Mouse (Mus musculus): ENCODE data around the gene Hist1h2ap.
"Not testable (repeated sequence)": the region's sequence is repeated elsewhere in the genome, so short reads cannot be mapped to it uniquely, and the experiment has no call there.

Gene Hist1h2ap

GRCm38 (mm10) chr13:21833461-21833860, at the start of gene Hist1h2ap, which contains the start of gene Hist1h2br:
Gene Hist1h2ap, minus strand, starts transcription at chr13:21833507.
Gene Hist1h2br, plus strand, starts transcription at chr13:21833743.
- DNase-seq (ENCODE audit: low spot score), result not testable (repeated sequence)

DNA sequence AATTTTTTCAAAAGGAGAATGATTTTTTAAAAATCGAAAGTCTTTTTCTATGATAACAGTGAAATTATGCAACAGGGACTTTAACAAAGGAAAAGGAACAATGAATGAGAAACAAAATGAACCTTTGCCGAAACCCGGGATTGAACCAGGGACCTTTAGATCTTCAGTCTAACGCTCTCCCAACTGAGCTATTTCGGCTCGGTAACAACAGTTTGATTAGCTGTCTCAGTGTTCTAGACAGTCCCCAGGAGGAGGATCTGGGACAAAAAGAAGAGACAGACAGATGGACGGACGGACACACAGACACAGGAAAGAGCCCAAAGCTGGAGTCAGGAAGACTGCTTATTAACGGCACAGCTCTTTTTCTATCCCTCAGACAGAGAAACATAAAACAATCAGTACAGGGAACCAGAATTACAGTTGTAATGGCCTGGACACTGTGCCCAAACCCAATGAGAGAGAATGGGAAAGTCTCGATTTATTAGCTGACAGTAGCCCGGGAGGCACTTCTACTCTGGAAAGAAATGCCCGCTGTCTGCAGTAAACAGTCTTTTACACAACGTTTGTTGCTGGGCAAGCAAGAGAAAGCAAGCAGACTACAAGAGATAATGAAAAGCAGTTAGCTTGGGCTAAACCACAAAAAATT, 49.6 kb upstream of the Hist1h2ap start:
- peak; percentile 87 for DNase-seq (ENCODE audit: low spot score)

DNA sequence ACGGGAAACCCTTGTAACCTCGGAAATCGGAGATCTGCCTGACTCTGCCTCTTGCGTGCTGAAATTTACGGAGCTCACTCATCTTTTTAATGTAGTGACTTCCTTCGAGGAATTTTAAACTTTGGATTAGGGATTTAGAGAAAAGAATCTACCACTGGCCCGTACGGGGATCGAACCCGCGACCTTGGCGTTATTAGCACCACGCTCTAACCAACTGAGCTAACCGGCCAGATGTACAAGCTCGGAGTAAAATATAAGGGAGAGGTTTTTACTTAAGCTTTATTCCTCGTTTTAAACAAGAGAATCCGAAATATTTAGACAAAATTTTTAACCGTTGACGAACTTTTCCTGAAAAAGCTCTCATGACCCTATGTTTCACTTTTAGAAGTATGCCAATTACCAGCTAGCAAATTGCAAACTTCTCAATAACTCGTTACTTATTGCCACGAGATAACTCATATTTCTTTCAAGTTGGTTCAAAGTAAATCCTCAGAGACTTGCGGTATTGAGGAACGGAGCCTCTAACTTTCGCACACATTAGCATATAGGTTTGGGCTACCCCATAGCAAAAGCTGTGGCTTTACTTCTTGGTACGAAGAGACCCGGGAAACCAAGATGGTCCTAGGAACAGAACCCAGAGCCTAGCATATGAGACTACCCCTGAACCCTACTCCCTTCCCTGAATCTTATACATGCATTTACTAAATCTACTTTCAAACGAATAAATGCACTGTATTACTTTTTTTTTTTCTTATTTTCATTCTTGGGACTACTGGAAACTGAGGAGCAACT, 48.8 kb upstream of the Hist1h2ap start:
- DNase-seq (ENCODE audit: low spot score), result peak; percentile 86

DNA sequence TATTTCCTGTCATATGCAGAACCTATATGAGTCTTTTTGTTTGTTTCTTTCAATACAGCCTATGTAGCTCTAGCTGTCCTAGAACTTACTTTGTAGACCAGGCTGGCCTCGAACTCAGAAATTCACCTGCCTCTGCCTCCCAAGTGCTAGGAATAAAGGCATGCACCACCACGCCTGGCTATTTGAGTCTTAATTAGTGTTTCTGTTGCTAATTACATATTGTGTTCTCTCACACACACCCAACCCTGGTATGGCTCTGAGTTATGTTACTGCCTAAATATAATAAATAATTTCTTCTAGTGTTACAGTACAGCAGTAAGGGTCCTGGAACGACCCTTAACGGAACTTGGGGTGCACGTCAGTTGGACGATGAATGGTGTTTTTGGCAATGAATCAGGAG, 47.4 kb upstream of the Hist1h2ap start:
- DNase-seq (ENCODE audit: low spot score), result no peak

GRCm38 (mm10) chr13:21865503-21865902, 32.2 kb upstream of the Hist1h2ap start:
- DNase-seq (ENCODE audit: low spot score), result not testable (repeated sequence)

DNA sequence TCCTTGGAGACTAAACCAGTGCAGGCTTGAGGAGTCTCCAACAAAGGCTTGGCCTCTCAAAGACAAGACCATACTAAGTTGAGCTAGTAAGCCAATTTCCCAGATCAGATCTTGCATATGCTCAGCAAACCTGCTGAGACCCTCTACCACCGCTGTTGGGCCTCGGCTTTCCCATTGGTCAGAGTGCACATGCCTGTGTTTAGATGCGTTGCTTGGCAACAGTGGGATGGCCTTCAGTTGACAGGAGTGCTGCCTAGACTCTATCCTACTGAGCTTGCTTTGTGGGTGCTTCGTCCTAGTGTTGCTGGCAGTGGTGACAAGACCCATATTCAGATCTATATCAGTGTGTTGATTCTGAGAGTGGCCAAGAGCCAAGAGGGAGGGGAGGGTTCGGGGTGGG, 28.3 kb upstream of the Hist1h2ap start:
- DNase-seq (ENCODE audit: low spot score), result peak; percentile 76

DNA sequence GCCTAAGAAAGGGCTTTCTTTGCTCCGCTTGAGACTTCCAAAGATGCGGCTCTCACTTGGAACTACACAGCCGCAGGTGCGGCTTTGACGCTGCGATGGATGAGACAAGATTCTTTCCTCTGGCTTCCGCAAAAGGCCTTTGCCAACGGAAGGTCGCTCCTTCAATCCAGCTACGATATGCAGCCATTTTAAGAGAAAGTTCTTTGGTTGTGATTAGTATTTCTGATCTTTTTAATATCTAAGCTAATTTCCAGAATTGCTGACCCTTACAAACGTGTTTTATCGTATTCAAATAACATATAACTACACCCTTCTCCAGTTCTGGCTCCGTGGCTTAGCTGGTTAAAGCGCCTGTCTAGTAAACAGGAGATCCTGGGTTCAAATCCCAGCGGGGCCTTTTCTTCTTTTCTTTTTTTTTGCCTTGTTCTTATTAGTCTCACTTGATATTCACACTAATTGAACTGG, 22.4 kb upstream of the Hist1h2ap start:
- peak; percentile 65 for DNase-seq (ENCODE audit: low spot score)

DNA sequence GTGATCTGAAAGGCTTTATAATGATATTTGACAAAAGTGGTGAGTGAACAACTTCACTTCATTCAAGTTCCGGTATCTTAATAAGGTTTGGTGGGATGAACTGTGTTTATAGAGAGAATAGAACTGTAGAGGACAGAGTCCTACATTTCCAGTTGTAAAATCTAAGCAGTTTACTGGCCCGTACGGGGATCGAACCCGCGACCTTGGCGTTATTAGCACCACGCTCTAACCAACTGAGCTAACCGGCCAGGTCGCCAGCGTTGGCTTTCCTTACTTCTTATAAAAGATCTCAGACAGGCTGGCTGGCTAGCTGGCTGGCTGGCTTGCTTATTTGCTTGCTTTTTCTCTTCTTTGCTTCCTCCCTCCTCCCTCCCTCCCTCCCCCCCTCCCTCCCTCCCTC, 21.8 kb upstream of the Hist1h2ap start:
- peak; percentile 85 for DNase-seq (ENCODE audit: low spot score)

DNA sequence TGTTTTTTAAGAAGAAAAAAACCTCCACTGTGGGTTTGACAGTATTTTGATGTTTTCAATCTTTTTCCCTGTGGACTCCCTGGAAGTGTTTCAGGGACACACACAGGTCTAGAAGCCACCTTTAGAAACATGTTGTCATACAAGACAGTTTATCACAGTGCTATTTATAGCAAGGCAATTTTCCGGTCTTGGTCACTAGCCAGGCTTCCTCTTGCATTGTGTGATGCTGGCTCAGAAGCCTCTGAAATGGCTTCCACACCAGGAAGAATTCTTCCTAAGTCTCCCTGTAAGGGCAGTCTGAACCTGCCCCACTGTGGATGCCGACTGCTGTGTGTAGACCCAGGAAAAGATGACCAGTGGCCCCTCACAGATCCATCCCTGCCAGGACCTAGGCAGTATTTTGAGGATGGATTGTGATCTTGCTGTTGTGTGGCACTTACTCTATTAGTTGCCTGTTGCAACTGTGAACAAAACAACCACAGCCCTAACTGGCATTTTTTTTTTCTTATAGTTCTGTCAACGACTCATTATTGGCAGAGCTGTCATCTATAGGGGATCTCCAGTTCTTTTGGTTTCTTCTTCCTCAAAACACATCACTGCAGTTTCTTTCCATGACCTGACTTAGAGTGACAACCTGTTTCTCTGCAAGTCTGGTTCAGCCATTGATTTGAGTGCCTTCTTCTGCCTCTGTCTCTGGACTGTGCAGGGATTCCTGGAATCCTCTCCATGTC, 19.1 kb upstream of the Hist1h2ap start:
- no peak for DNase-seq (ENCODE audit: low spot score)

DNA sequence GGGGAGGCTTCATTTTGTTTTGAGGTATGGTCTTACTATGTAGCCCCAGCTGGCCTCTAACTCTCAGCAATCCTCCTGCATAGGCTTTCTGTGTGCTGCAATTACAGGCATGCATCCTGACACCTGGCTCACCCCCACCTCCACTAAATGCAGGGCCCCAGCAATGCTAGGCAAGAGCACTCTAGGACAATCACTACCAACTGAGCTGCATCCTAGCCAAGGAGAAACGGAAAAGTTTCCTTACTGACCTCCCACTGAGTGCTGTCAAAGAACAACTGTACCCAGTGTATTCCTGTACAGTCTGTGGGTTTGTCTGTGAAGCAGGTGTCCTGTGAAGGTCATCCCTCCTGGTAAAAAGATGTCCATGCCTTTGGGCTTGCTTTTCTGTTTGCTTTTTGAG, 17.4 kb upstream of the Hist1h2ap start:
- not testable (repeated sequence) for DNase-seq (ENCODE audit: low spot score)

DNA sequence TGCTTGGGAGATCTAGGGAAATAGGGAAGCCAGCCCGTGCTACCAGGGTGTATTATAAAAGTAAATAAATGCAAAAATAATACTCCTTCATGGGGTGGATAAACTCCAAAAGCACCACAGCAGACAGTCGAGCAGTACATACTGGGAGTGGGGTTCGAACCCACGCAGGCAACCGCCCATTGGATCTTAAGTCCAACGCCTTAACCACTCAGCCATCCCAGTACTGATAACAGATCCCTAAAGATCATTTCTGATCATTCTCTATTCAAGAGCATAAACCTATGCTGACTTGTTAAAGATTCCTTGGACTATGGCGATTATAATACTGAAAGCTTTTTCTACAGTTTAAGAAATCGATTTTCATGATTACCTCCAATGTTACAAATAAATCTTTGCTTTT, 14.6 kb upstream of the Hist1h2ap start:
- DNase-seq (ENCODE audit: low spot score), result peak; percentile 78

- not testable (repeated sequence) for DNase-seq (ENCODE audit: low spot score)
Observed at GRCm38 (mm10) chr13:21846356-21846755, 13.0 kb upstream of the Hist1h2ap start.

GRCm38 (mm10) chr13:21840508-21840907, 7.2 kb upstream of the Hist1h2ap start:
- DNase-seq (ENCODE audit: low spot score), result not testable (repeated sequence)

DNA sequence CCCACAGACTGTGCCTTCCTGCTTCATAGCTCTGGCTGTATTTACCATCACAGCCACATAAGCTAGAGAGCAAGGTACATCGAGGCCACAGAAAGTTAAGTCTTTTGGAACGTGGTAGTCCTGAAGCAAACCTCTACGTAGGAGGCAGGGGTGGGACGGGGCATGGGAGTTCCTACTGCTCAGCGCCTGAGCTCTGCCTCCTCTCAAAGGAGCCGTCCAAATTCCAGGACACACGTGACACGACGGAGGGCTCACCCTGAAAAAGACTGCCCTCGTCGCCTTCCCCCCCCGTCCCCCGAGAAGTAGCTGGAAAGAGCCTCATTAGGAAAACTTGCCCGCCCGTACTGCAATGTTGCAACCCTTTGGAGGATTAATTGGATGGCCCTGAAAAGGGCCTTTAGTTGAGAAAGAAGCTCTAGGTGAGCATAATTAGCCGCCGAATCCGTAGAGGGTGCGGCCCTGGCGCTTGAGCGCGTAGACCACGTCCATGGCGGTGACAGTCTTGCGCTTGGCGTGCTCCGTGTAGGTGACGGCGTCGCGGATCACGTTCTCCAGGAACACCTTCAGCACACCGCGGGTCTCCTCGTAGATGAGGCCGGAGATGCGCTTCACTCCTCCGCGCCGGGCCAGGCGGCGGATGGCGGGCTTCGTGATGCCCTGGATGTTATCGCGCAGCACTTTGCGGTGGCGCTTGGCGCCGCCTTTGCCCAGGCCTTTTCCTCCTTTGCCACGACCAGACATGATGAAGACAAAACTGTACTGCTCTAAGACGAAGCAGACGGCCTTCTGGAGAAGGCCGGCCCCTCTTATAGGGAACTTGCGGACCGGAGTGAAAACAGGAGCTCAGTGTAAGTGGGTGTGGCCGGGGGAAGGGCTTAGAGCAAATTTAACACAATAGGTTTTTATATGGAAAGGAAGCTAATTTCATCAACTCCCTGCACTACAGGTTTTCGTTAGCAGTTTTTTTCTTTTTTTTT, 1.6 kb downstream of the Hist1h2ap start, which contains the start of gene Hist1h4n:
Gene Hist1h4n (minus strand): TSS at position 779 of the 977 bp plus-strand sequence.
- not testable (repeated sequence) for DNase-seq (ENCODE audit: low spot score)

GRCm38 (mm10) chr13:21830344-21830743, 3.0 kb downstream of the Hist1h2ap start:
- DNase-seq (ENCODE audit: low spot score), result peak; percentile 10

GRCm38 (mm10) chr13:21828511-21828910, 4.8 kb downstream of the Hist1h2ap start:
- DNase-seq (ENCODE audit: low spot score), result no peak

DNA sequence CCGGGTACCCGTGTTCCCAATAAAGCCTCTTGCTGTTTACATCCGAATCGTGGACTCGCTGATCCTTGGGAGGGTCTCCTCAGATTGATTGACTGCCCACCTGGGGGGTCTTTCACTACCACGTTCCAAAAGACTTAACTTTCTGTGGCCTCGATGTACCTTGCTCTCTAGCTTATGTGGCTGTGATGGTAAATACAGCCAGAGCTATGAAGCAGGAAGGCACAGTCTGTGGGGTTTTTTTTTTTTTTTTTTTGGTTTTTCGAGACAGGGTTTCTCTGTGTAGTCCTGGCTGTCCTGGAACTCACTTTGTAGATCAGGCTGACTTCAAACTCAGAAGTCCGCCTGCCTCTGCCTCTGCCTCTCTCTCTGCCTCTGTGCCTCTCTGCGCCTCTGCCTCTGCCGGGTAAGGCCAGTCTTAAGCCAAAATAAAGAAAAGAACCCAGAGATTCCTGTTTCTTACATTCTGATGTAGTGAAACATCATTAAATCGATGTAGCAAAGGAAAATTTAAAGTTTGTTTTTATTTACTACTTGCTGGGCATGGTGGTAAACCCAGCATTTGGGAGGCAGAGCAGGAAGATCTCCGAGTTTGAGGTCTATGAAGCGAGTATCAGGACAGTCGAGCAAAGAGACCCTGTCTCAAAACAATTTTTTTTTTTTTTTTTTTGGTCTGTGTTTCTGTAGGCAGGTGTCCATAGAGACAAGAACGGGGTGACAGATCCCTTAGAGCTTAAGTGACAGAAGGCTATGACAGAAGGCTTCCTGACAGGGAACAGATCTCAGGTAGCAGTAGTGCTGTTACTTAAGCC, 13.0 kb downstream of the Hist1h2ap start:
- not testable (repeated sequence) for DNase-seq (ENCODE audit: low spot score)

DNA sequence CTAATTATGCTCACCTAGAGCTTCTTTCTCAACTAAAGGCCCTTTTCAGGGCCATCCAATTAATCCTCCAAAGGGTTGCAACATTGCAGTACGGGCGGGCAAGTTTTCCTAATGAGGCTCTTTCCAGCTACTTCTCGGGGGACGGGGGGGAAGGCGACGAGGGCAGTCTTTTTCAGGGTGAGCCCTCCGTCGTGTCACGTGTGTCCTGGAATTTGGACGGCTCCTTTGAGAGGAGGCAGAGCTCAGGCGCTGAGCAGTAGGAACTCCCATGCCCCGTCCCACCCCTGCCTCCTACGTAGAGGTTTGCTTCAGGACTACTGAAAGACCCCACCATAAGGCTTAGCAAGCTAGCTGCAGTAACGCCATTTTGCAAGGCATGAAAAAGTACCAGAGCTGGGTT, 21.2 kb downstream of the Hist1h2ap start:
- not testable (repeated sequence) for DNase-seq (ENCODE audit: low spot score)

GRCm38 (mm10) chr13:21811539-21811938, 21.8 kb downstream of the Hist1h2ap start, which contains the start of gene Hist1h4m:
Gene Hist1h4m, plus strand, starts transcription at chr13:21811746.
- DNase-seq (ENCODE audit: low spot score), result not testable (repeated sequence)

DNA sequence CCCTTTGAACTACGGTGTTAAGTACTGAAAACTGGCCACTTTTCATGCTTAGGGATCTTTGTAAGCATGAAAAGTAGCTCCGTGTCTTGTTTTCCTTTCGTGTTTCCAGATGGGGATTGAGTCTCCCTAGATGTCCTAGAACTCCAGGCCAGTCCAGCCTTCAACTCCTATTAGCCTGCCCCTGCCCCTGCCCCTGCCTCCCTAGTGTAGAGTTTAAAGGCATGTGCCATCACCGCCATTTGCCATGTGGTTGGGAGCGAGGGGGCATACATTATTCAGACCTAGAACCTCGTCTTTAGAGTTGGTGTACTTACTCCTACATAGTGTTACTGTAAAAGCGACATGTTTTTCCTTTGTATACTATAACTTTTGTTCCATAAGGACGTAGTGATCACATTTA, 22.2 kb downstream of the Hist1h2ap start:
- DNase-seq (ENCODE audit: low spot score), result not testable (repeated sequence)
